Mouse (Mus musculus): Measurements from ENCODE around the gene 4930512M02Rik. TPM values are rescaled to one million over a fixed set of nuclear protein-coding genes. Genes with fewer than 3 reads are reported as not detected.

4930512M02Rik gene
- polyA plus RNA-seq, 1 experiment from 2014 or later, result not detected

GRCm38 (mm10) chr11:11564266-11565044 lies 63.2 kb downstream of the 4930512M02Rik start:
- ATAC-seq (ENCODE audit: insufficient read depth), result no peak
- 18% methylated on average over 7 of the region's 7 CpGs for WGBS (ENCODE audit: insufficient replicate concordance)
- no peak overlapping the region for H3K9ac ChIP-seq

GRCm38 (mm10) chr11:11561118-11561517 lies 66.5 kb downstream of the 4930512M02Rik start:
- 60% methylated on average over 6 of the region's 6 CpGs for WGBS (ENCODE audit: insufficient replicate concordance)
- H3K9ac ChIP-seq, result no peak overlapping the region
- ATAC-seq (ENCODE audit: insufficient read depth), result no peak

More at GRCm38 (mm10) chr11:11564266-11565044, 63.2 kb downstream of the 4930512M02Rik start:
- no peak overlapping the region for H3K4me3 ChIP-seq (replicated peaks)
- no peaks in the 10 kb centered on the region for H3K36me3 ChIP-seq (replicated peaks)
- H3K27me3 ChIP-seq, result no peaks in the 10 kb centered on the region
- no peaks in the 10 kb centered on the region for H3K9me3 ChIP-seq (replicated peaks)
- peaks cover 26% of the 10 kb centered on the region for H3K4me1 ChIP-seq (replicated peaks)
- no peak overlapping the region for H3K4me2 ChIP-seq
- H3K27ac ChIP-seq (replicated peaks), result peak overlapping the region; percentile 67

GRCm38 (mm10) chr11:11559099-11559686 lies 68.4 kb downstream of the 4930512M02Rik start:
- H3K4me3 ChIP-seq (replicated peaks), result no peak overlapping the region
- no peak overlapping the region for H3K9ac ChIP-seq
- ATAC-seq (ENCODE audit: insufficient read depth), result no peak
- no peaks in the 10 kb centered on the region for H3K36me3 ChIP-seq (replicated peaks)
- H3K4me2 ChIP-seq, result no peak overlapping the region
- peaks cover 21% of the 10 kb centered on the region for H3K4me1 ChIP-seq (replicated peaks)
- no peaks in the 10 kb centered on the region for H3K9me3 ChIP-seq (replicated peaks)
- 62% methylated on average over 7 of the region's 7 CpGs for WGBS (ENCODE audit: insufficient replicate concordance)
- no peak overlapping the region for H3K27ac ChIP-seq (replicated peaks)
- no peaks in the 10 kb centered on the region for H3K27me3 ChIP-seq

More at GRCm38 (mm10) chr11:11561118-11561517, 66.5 kb downstream of the 4930512M02Rik start:
- H3K4me1 ChIP-seq (replicated peaks), result peaks cover 31% of the 10 kb centered on the region
- no peak overlapping the region for H3K4me2 ChIP-seq
- H3K9me3 ChIP-seq (replicated peaks), result no peaks in the 10 kb centered on the region
- H3K27me3 ChIP-seq, result no peaks in the 10 kb centered on the region
- no peak overlapping the region for H3K27ac ChIP-seq (replicated peaks)
- H3K36me3 ChIP-seq (replicated peaks), result no peaks in the 10 kb centered on the region
- no peak overlapping the region for H3K4me3 ChIP-seq (replicated peaks)

GRCm38 (mm10) chr11:11558662-11559061 lies 69.0 kb downstream of the 4930512M02Rik start:
- H3K4me3 ChIP-seq (replicated peaks), result no peak overlapping the region
- no peak overlapping the region for H3K9ac ChIP-seq
- no peak overlapping the region for H3K4me2 ChIP-seq
- no peak for ATAC-seq (ENCODE audit: insufficient read depth)
- H3K27me3 ChIP-seq, result no peaks in the 10 kb centered on the region
- H3K4me1 ChIP-seq (replicated peaks), result peaks cover 17% of the 10 kb centered on the region
- H3K9me3 ChIP-seq (replicated peaks), result no peaks in the 10 kb centered on the region
- WGBS (ENCODE audit: insufficient replicate concordance), result 41% methylated on average over 3 of the region's 3 CpGs
- no peak overlapping the region for H3K27ac ChIP-seq (replicated peaks)
- no peaks in the 10 kb centered on the region for H3K36me3 ChIP-seq (replicated peaks)

DNA sequence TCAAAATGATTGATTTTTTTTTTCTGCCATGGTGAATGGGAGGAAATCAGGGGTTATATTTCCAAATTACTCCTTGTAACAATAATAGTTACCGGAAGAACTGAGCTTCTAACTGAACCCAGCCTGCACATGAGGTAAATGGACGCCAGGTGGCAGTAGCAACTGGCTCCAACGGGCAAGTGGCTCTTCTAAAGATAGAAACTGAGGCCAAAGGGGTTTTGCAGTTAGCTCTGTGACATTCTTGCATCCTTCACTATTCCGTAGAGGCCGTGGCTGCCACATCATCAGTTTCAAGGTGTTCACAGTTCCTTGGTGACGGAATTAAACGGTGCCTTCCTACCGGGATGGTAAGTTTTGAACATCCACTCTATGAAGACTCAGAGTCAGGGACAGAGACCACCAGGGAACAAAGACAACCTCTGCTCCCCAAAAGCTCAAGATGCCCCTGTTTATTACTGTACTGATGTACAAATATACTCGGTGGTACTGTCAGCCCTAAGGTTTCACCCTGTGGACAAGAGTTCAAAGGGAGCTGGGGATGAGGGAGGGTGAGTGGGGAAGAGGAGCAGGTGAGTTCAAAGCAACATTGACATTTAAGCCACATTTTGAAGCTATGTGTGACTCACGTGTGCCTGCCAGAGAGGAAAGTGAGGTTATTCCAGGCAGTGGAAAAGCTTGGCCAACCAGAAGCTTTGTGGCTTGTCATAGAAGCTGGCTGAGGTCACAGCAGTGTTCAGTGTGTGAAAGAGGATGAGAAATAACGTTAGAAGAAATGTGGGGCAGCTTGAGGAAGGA lies 70.3 kb downstream of the 4930512M02Rik start:
- no peak overlapping the region for H3K4me3 ChIP-seq (replicated peaks)
- 0 out of 2 replicates have a peak, but pooled peaks have one; percentile 4 for ATAC-seq (ENCODE audit: insufficient read depth)
- peaks cover 17% of the 10 kb centered on the region for H3K4me1 ChIP-seq (replicated peaks)
- no peaks in the 10 kb centered on the region for H3K27me3 ChIP-seq
- H3K9ac ChIP-seq, result no peak overlapping the region
- H3K9me3 ChIP-seq (replicated peaks), result no peaks in the 10 kb centered on the region
- no peak overlapping the region for H3K4me2 ChIP-seq
- no peaks in the 10 kb centered on the region for H3K36me3 ChIP-seq (replicated peaks)
- 13% methylated on average over 11 of the region's 11 CpGs for WGBS (ENCODE audit: insufficient replicate concordance)
- H3K27ac ChIP-seq (replicated peaks), result 0 out of 2 replicates have a peak overlapping the region, but pooled peaks have one; percentile 24

GRCm38 (mm10) chr11:11556186-11556585 lies 71.4 kb downstream of the 4930512M02Rik start:
- no peak overlapping the region for H3K9ac ChIP-seq
- no peak overlapping the region for H3K4me3 ChIP-seq (replicated peaks)
- H3K4me2 ChIP-seq, result no peak overlapping the region
- no peak for ATAC-seq (ENCODE audit: insufficient read depth)
- 62% methylated on average over 1 of the region's 1 CpGs for WGBS (ENCODE audit: insufficient replicate concordance)
- no peaks in the 10 kb centered on the region for H3K36me3 ChIP-seq (replicated peaks)
- H3K27ac ChIP-seq (replicated peaks), result no peak overlapping the region
- no peaks in the 10 kb centered on the region for H3K27me3 ChIP-seq
- no peaks in the 10 kb centered on the region for H3K9me3 ChIP-seq (replicated peaks)
- H3K4me1 ChIP-seq (replicated peaks), result peaks cover 17% of the 10 kb centered on the region

GRCm38 (mm10) chr11:11555563-11555962 lies 72.1 kb downstream of the 4930512M02Rik start:
- Histone ChIP-seq H3K36me3 (replicated peaks) (no peaks in the 10 kb centered on the region), H3K4me3 (replicated peaks) (no peak overlapping the region), H3K4me1 (replicated peaks) (peaks cover 17% of the 10 kb centered on the region), H3K9me3 (replicated peaks) (no peaks in the 10 kb centered on the region), H3K27me3 (no peaks in the 10 kb centered on the region), H3K27ac (replicated peaks) (no peak overlapping the region), H3K9ac (no peak overlapping the region), H3K4me2 (no peak overlapping the region)
- ATAC-seq (ENCODE audit: insufficient read depth), result no peak
- 54% methylated on average over 8 of the region's 8 CpGs for WGBS (ENCODE audit: insufficient replicate concordance)

DNA sequence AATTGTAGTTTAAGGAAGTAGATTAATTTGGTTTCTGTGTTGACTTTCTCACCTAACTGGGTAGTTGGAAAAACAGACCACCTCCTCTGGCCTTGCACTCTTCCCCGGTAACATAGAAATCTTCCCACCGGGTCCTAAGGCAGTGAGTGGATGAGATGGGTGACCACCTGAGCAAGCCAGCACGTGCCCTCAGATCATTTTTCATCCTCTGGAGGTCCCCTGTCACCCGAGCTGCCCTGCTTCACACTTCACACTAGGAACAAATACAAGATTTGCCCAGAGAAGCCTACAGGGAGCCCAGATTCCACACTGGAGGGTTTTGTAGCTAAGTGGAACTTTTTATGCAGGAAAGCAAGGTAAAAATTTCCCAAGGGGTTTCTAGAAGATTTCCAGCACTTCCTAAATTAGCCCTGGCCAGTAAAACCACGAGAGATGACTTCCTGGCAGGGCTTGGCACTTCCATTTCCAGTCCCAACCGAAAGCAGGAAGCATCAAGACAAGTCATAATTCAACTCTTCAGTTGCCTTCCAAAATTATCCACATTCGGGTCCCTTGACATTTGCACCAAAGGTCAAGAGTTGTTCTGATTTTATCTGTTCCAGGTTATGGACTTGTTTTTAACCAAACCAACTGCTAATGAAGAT lies 79.9 kb downstream of the 4930512M02Rik start:
- no peak for ATAC-seq (ENCODE audit: insufficient read depth)
- H3K4me2 ChIP-seq, result no peak overlapping the region
- 28% methylated on average over 7 of the region's 7 CpGs for WGBS (ENCODE audit: insufficient replicate concordance)
- H3K4me1 ChIP-seq (replicated peaks), result no peaks in the 10 kb centered on the region
- no peak overlapping the region for H3K4me3 ChIP-seq (replicated peaks)
- H3K36me3 ChIP-seq (replicated peaks), result no peaks in the 10 kb centered on the region
- no peak overlapping the region for H3K9ac ChIP-seq
- no peaks in the 10 kb centered on the region for H3K27me3 ChIP-seq
- no peaks in the 10 kb centered on the region for H3K9me3 ChIP-seq (replicated peaks)
- no peak overlapping the region for H3K27ac ChIP-seq (replicated peaks)

DNA sequence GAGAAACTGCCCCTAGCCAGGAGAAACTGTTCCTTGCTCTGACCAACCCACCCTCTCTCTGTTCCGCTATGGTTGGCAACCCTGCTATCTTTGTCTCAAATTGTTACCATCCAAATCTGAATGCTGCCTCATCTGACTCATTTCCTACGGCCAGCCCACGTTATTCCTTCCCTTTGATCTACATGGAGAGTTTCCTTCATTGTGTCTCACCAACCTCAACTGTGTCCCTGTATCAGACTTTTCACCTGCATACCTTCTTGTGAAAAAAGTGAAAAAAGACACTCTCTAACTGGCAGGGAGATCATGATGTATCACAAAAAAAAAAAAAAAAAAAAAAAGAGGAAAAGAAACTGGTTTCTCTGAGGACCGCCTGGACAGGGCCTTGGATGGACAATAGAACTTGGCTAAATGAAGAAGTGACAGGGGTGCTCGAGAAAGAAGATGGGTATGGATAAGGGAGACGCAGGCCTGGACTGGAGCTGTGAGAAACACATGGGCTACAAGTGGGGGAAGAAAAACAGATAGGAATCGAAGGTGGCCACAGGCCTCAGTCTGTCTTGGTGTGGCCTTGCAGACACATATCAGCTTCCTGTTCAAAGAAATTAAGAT lies 80.6 kb downstream of the 4930512M02Rik start:
- ATAC-seq (ENCODE audit: insufficient read depth), result no peak
- WGBS (ENCODE audit: insufficient replicate concordance), result 47% methylated on average over 7 of the region's 7 CpGs

GRCm38 (mm10) chr11:11545948-11546347 lies 81.7 kb downstream of the 4930512M02Rik start:
- Histone ChIP-seq H3K36me3 (replicated peaks) (no peaks in the 10 kb centered on the region), H3K9me3 (replicated peaks) (no peaks in the 10 kb centered on the region), H3K27ac (replicated peaks) (no peak overlapping the region), H3K9ac (no peak overlapping the region), H3K27me3 (no peaks in the 10 kb centered on the region), H3K4me1 (replicated peaks) (no peaks in the 10 kb centered on the region), H3K4me2 (no peak overlapping the region), H3K4me3 (replicated peaks) (no peak overlapping the region)
- 74% methylated on average over 3 of the region's 3 CpGs for WGBS (ENCODE audit: insufficient replicate concordance)
- ATAC-seq (ENCODE audit: insufficient read depth), result no peak

More for the DNA sequence above, 80.6 kb downstream of the 4930512M02Rik start:
- H3K9me3 ChIP-seq (replicated peaks), result no peaks in the 10 kb centered on the region
- H3K9ac ChIP-seq, result no peak overlapping the region
- H3K27ac ChIP-seq (replicated peaks), result no peak overlapping the region
- no peak overlapping the region for H3K4me3 ChIP-seq (replicated peaks)
- H3K27me3 ChIP-seq, result no peaks in the 10 kb centered on the region
- H3K4me2 ChIP-seq, result no peak overlapping the region
- no peaks in the 10 kb centered on the region for H3K4me1 ChIP-seq (replicated peaks)
- H3K36me3 ChIP-seq (replicated peaks), result no peaks in the 10 kb centered on the region
